Mouse (Mus musculus) ES-E14 (cell line): ENCODE measurements around the gene Grin2d. TPM values are rescaled to one million over a fixed set of nuclear protein-coding genes. Genes with fewer than 3 reads are reported as not detected.
"Not testable (repeated sequence)": the region's sequence is repeated elsewhere in the genome, so short reads cannot be mapped to it uniquely, and the experiment has no call there.

Source experiments
- DNase-seq: peaks from one replicate; pipeline ENCODE4 v3.0.0-alpha.2; 2013; ENCODE audit warnings: low read depth, low spot score
- H3K27ac ChIP-seq: 2 replicates; pipeline ENCODE4 v1.5.1; 2012; ENCODE audit warnings: low read depth, mild to moderate bottlenecking, low read length, moderate library complexity, mixed read lengths; ENCODE audit not compliant: poor library complexity, insufficient read depth, severe bottlenecking
- H3K36me3 ChIP-seq: 2 replicates; pipeline ENCODE4 v1.6.1; 2012; ENCODE audit warnings: mild to moderate bottlenecking, low read length, moderate library complexity, mixed read lengths; ENCODE audit not compliant: control insufficient read depth, poor library complexity, insufficient read depth, severe bottlenecking
- H3K4me1 ChIP-seq, 2 experiments: fragments of 150-350 bp in 1 of 2; sonication (generic) in 1 of 2; 2 replicates each; pipeline ENCODE4 v1.6.1; 2012; ENCODE audit warnings: low read length in 2 of 2, mild to moderate bottlenecking in 1 of 2, mixed read lengths in 1 of 2; ENCODE audit not compliant: control insufficient read depth in 2 of 2, insufficient read depth in 2 of 2, poor library complexity in 1 of 2
- H3K4me3 ChIP-seq, 2 experiments: fragments of 150-350 bp in 1 of 2; sonication (generic) in 1 of 2; 2 replicates each; pipeline ENCODE4 v1.5.1; 2012; ENCODE audit warnings: low read length in 2 of 2, low read depth in 1 of 2, mild to moderate bottlenecking in 1 of 2, mixed read lengths in 1 of 2; ENCODE audit not compliant: insufficient read depth in 1 of 2, poor library complexity in 1 of 2, severe bottlenecking in 1 of 2
- H3K9ac ChIP-seq: 2 replicates; pipeline ENCODE4 v1.6.1; 2012; ENCODE audit warnings: low read depth, mild to moderate bottlenecking, low read length, mixed read lengths; ENCODE audit not compliant: poor library complexity, insufficient read depth, severe bottlenecking
- H3K9me3 ChIP-seq: fragments of 150-350 bp; sonication (generic); 2 replicates; pipeline ENCODE4 v1.6.1; 2012; ENCODE audit warnings: low read depth, mild to moderate bottlenecking, low read length; ENCODE audit not compliant: control insufficient read depth, insufficient read depth
- CHD2 ChIP-seq: IDR thresholded peaks from 2 replicates; pipeline ENCODE4 v1.6.1; 2014; ENCODE audit warnings: mild to moderate bottlenecking, low read depth, low read length, inconsistent platforms
- HCFC1 ChIP-seq: IDR thresholded peaks from 2 replicates; pipeline ENCODE4 v1.6.1; 2012; ENCODE audit warnings: low read length, inconsistent platforms, borderline replicate concordance; ENCODE audit not compliant: insufficient read depth
- MAFK ChIP-seq: IDR thresholded peaks from 2 replicates; pipeline ENCODE4 v1.6.1; 2014; ENCODE audit warnings: mild to moderate bottlenecking, low read depth, low read length, inconsistent platforms; ENCODE audit not compliant: insufficient read depth
- ZC3H11A ChIP-seq: IDR thresholded peaks from 2 replicates; pipeline ENCODE4 v1.6.1; 2012; ENCODE audit warnings: low read depth, mild to moderate bottlenecking, inconsistent platforms, low read length, borderline replicate concordance
- ZNF384 ChIP-seq: IDR thresholded peaks from 2 replicates; pipeline ENCODE4 v1.6.1; 2012; ENCODE audit warnings: low read depth, low read length, inconsistent platforms
- in situ Hi-C, 2 experiments: fragments of 600-800 bp; cut with MboI; formaldehyde crosslinking; loops; one replicate each; pipeline ENCODE4 v1.15.1; 2025; ENCODE audit warnings: low sequenced_read_pairs in 2 of 2, inconsistent platforms in 1 of 2; ENCODE audit not compliant: unreplicated experiment in 2 of 2
- total RNA-seq: library from RNA; depleted of rRNA; stranded (reverse); fragments of 300-350 nt; gene quantifications from 2 replicates; pipeline ENCODE4 v1.2.3, GENCODE M21; 2012

Grin2d gene
- total RNA-seq, 1 experiment: 0.67 TPM

DNA sequence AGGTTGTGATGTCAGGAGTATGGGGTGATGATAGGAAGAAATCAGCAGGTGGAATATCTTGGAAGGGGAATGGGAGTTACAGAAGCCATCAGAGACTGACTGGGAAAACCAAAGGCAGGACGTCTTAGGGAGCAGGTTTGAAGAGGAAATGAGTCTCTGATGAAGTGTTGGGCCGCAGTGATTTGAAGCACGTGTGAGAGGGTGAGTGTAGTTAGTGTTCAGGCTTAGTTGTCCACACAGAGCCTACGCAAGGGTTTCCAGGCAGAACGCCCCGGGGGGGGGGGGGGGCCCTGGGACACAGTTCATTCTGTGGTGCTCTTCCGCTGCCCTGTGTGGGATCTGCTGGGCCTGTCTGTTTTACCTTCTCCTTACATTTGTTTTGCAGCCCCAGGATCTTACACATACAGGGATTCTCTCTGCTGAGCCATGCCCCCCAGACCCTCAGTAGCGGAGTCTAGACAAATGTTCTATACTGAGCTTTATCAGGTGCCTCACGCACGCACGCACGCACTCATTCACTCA is 24.4 kb upstream of the Grin2d start:
- Histone ChIP-seq H3K9ac (no peak overlapping the region), H3K4me3 (no peak overlapping the region), H3K4me1 (no peaks in the 10 kb centered on the region; a peak in 1 of 4 replicates), H3K36me3 (peaks cover 5% of the 10 kb centered on the region), H3K27ac (no peak overlapping the region), H3K9me3 (no peaks in the 10 kb centered on the region)
- in situ Hi-C loops: no loop called here
- DNase-seq: no peak
- no peak for TF ChIP-seq MAFK
- TF ChIP-seq ZC3H11A: no peak
- TF ChIP-seq ZNF384: no peak
- no peak for TF ChIP-seq HCFC1
- TF ChIP-seq CHD2: no peak

DNA sequence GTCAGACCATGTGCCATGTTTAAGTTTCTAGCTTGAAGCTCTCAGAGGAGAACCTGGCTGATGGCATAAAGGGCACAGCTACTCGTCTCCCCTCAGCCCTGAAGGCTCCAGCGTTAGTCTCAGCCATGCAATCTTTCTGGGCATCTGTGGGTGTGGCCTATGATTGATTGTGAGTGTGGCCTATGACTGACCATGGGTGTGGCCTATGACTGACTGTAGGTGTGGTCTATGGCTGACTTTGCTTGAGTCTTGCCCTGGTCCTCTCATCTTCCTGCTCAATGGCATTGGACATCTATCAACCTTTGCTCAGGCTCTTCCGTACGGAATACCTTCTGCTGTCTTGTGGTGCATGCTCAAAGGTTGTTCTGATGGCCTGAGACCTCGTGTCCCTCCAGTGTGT is 23.4 kb upstream of the Grin2d start:
- no peaks in the 10 kb centered on the region for H3K9me3 ChIP-seq
- DNase-seq: peak; percentile 71
- H3K27ac ChIP-seq: no peak overlapping the region
- no peak overlapping the region for H3K9ac ChIP-seq
- no peaks in the 10 kb centered on the region; a peak in 1 of 4 replicates for H3K4me1 ChIP-seq
- TF ChIP-seq CHD2 (0 out of 2 replicates have a peak, but pooled peaks have one; percentile 44), ZNF384 (no peak)
- H3K36me3 ChIP-seq: no peaks in the 10 kb centered on the region; the same call in 1 of the 2 replicates
- in situ Hi-C loops: no loop called here
- no peak overlapping the region for H3K4me3 ChIP-seq

DNA sequence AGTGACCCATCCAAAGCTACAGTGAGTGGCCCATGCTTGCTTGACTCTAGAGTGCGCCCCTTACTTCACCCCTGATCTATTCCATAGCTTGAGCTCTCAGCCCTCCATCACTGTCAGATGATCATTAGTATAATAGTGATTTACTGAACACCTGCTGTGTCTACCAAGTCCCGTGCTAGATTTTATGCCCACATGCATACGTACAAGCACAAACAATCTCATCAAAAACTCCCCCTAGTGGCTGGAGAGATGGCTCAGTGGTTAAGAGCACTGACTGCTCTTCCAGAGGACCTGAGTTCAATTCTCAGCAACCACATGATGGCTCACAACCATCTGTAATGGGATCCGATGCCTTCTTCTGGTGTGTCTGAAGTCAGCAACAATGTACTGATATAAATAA is 19.9 kb upstream of the Grin2d start:
- H3K36me3 ChIP-seq, H3K4me1 ChIP-seq, H3K9me3 ChIP-seq, DNase-seq, in situ Hi-C loops: not testable (repeated sequence)
- Histone ChIP-seq H3K27ac (peak overlapping the region; percentile 92; the same call in 1 of the 2 replicates), H3K4me3 (peak overlapping the region; percentile 77 to 87; a peak in 3 of 4 replicates), H3K9ac (peak overlapping the region; percentile 46; the same call in 1 of the 2 replicates)

DNA sequence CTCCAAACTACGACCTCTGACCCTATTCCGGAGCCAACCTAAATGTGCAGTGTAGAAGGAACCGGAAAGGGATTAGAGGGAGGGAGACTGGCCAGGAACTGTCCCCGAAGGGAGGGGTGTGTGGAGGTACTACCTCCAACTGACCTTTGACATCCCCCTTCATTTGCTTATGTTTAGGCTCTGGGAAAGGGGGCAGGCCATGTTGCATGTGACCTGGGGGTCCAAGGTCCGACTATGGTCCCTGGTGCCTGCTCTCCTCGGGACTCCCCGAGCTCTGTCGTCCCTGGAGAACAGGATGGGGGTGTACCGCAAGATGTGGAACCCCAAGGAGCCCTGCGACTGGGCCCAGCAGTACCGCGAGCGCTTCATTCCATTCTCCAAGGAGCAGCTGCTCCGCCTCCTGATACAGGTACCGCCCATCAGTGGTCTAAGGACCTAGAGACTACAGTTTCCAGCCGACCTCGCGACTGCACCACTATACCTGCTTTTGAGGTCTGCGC is 19.1 kb upstream of the Grin2d start:
- Histone ChIP-seq H3K9me3 (no peaks in the 10 kb centered on the region), H3K9ac (peak overlapping the region; percentile 84), H3K4me1 (peaks cover 0 to 3% of the 10 kb centered on the region in 2 experiments; a peak in 2 of 4 replicates), H3K4me3 (peak overlapping the region; percentile 77 to 87), H3K36me3 (no peaks in the 10 kb centered on the region; the same call in 1 of the 2 replicates), H3K27ac (peak overlapping the region; percentile 92)
- in situ Hi-C loops: no loop called here
- no peak for DNase-seq
- TF ChIP-seq HCFC1 (peak; percentile 76), CHD2 (no peak; the same call in 1 of the 2 replicates)

DNA sequence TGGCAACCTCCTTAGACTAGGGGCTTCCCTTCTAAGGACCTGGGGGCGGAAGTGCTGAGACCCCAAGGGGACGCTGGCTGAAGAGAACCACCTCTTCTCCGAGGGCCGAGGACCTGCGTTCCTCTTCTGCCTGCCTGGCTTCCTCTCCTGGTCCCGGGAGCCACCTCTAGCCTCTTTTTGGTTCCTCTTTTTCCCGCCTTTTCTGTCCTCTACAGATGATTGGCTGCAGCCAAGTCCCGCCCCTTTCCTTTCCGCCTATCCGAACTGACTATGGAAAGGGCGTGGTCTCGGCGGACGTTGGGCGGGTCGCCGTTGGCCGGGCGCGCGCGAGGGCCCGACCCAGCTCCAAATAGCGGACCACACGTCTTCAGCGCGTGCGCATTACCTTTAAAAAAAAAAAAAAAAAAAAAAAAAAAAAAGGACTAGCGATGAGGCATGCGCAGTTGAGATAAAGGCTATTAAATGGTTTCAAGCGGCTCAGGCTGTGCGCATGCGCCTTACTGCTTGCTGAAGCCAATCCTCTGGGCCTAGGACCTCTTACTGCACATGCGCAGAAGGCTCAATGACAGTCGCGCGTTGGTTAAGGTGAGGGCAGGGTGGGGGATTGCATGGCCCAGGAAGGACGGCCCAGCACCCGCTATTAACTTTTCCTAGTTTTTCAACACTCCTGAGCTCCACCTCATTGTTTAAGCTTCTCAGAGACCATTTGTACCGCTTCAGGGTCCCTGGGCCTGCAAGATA is 18.5 kb upstream of the Grin2d start, which contains the start of the genes Syngr4 and Tmem143:
Gene Syngr4, minus strand, starts transcription at position 198 of the 741 bp plus-strand sequence.
Gene Tmem143, plus strand, starts transcription at position 425 of the 741 bp plus-strand sequence.
- peak within 1 kb of the TSS; percentile 84 for H3K9ac ChIP-seq
- H3K36me3 ChIP-seq: no peaks in the 10 kb centered on the region; the same call in 1 of the 2 replicates
- TF ChIP-seq MAFK (no peak), ZC3H11A (no peak), ZNF384 (peak; percentile 99), CHD2 (peak; percentile 36; the same call in 1 of the 2 replicates), HCFC1 (no peak)
- H3K4me1 ChIP-seq: peaks cover 0 to 3% of the 10 kb centered on the region in 2 experiments; a peak in 2 of 4 replicates
- in situ Hi-C loops: no loop called here
- peak within 1 kb of the TSS; percentile 77 to 87 for H3K4me3 ChIP-seq
- no peaks in the 10 kb centered on the region for H3K9me3 ChIP-seq
- peak; percentile 99 for DNase-seq
- H3K27ac ChIP-seq: peak within 1 kb of the TSS; percentile 92
